ENCODE assay signal across 25 mouse cellular contexts in genomic region chr6:5365845-5366244, GRCm38 (mm10). TPM values are rescaled to one million over a fixed set of nuclear protein-coding genes. Genes with fewer than 3 reads are reported as not detected.
DNase-seq lines count a peak whose midpoint lies in the region; ATAC-seq and TF ChIP-seq lines count a peak whose summit lies in the region.
"Had no signal": no experiment of that assay in that cellular context is flagged by ENCODE, and none has a peak within 500 bp of the region (broad histone marks: within the 10 kb centered on the region; RNA-seq: fewer than 3 reads in every experiment).

No protein-coding gene starts in this region.

- H3K4me3 ChIP-seq in CH12.LX (replicated peaks in 1 of 3; ENCODE audit: low read depth in 2 of 3, low read length in 2 of 3, poor library complexity in 1 of 3) (no peak overlapping the region), MEL (ENCODE audit: control insufficient read depth in 1 of 2, insufficient read depth in 1 of 2, low read depth in 2 of 2, low read length in 2 of 2) (no peak overlapping the region)
- no peak overlapping the region for H3K4me3 ChIP-seq in bone marrow macrophage, adult 2 months (ENCODE audit: insufficient read depth, low read length)
- no peak overlapping the region for H3K4me3 ChIP-seq in midbrain, embryonic 16.5 days (ENCODE audit: low read depth, low read length)
- H3K4me3 ChIP-seq in lung, adult 2 months (replicated peaks; ENCODE audit: extremely low read depth, low read depth, low read length) = no peak overlapping the region
- H3K4me3 ChIP-seq: embryonic facial prominence, embryonic 13.5 days; embryonic facial prominence, embryonic 15.5 days; erythroblast, embryonic 14.5 days; forebrain, embryonic 10.5 days; forebrain, embryonic 12.5 days had no signal

- TF ChIP-seq POLR2A in CH12.LX (IDR thresholded peaks at IDR 0.05; ENCODE audit: low read depth, low read length) (no peak), MEL (IDR thresholded peaks at IDR 0.05; ENCODE audit: control insufficient read depth in 1 of 2, insufficient read depth in 1 of 2, low read depth in 1 of 2, low read length in 2 of 2, poor library complexity in 1 of 2) (no peak)
- no peak for TF ChIP-seq POLR2A in bone marrow macrophage, adult 2 months (IDR thresholded peaks at IDR 0.05; ENCODE audit: borderline replicate concordance, low read depth, low read length)
- TF ChIP-seq POLR2A in lung, adult 2 months (IDR thresholded peaks at IDR 0.05; ENCODE audit: borderline replicate concordance, extremely low read depth, low read depth, low read length) = no peak

- no peak for ATAC-seq in midbrain, embryonic 16.5 days
- ATAC-seq: activated CD4-positive, CD25-positive, alpha-beta regulatory T cell, adult 4 months; forebrain, embryonic 14.5 days; forebrain, embryonic 16.5 days; Patski had no signal

- H3K9ac ChIP-seq in CH12.LX (ENCODE audit: insufficient read depth, low read depth) (no peak overlapping the region), MEL (ENCODE audit: control insufficient read depth, low read depth, low read length, poor library complexity, severe bottlenecking) (no peak overlapping the region)
- H3K9ac ChIP-seq in midbrain, embryonic 16.5 days (ENCODE audit: low read depth, low read length) = no peak overlapping the region
- H3K9ac ChIP-seq: embryonic facial prominence, embryonic 13.5 days; embryonic facial prominence, embryonic 15.5 days; forebrain, embryonic 12.5 days had no signal

- DNase-seq in CH12.LX (ENCODE audit: extremely low read depth) (no peak), MEL (ENCODE audit: low read depth, low spot score) (peak; percentile 72)
- no peak for DNase-seq in cerebellum, postnatal 36 days
- no peak for DNase-seq in lung, adult 2 months
- DNase-seq: adrenal gland, adult 8-10 months; adrenal gland, postnatal 14 days; adrenal gland, postnatal 36 days; cerebellum, adult 11 months; cerebellum, adult 18-20 months; cerebellum, adult 8-10 months; cerebellum, adult 9-11 months; cerebellum, postnatal 14 days; embryo, embryonic 11 days had no signal

- TF ChIP-seq EP300 in CH12.LX (IDR thresholded peaks at IDR 0.05; ENCODE audit: low read length) (no peak), MEL (IDR thresholded peaks at IDR 0.05; ENCODE audit: low read depth in 1 of 2, low read length in 2 of 2) (peak; percentile 39 to 68; a peak in 3 of 4 replicates)

- H3K36me3 ChIP-seq in CH12.LX (replicated peaks in 1 of 2; ENCODE audit: control insufficient read depth in 1 of 2, insufficient read depth in 1 of 2, low read length in 1 of 2) = no peaks in the 10 kb centered on the region
- peaks cover 0 to 6% of the 10 kb centered on the region in 2 experiments; a peak in 2 of 4 replicates for H3K36me3 ChIP-seq in MEL (ENCODE audit: control insufficient read depth in 1 of 2, insufficient read depth in 2 of 2, low read length in 2 of 2)
- H3K36me3 ChIP-seq in midbrain, embryonic 16.5 days (ENCODE audit: control insufficient read depth, insufficient read depth, low read length) = no peaks in the 10 kb centered on the region
- H3K36me3 ChIP-seq: embryonic facial prominence, embryonic 13.5 days; embryonic facial prominence, embryonic 15.5 days; forebrain, embryonic 10.5 days; forebrain, embryonic 12.5 days; G1E had no signal

- dilution Hi-C loops in CH12.LX (cut with MboI; ENCODE audit: extremely low pct_ligation_motif_present, extremely low pct_unique_long_range_greater_than_20kb, low sequenced_read_pairs) = no loop called here

- H3K79me2 ChIP-seq in CH12.LX (replicated peaks; ENCODE audit: control insufficient read depth, extremely low read depth, insufficient read depth, poor library complexity, severe bottlenecking) (0 out of 2 replicates have a peak, but pooled peaks cover 1% of the 10 kb centered on the region), MEL (ENCODE audit: control insufficient read depth, insufficient read depth, low read length, poor library complexity) (no peaks in the 10 kb centered on the region)

- WGBS in midbrain, embryonic 16.5 days = 90% methylated on average over 5 of the region's 5 CpGs
- WGBS in lung, adult 2 months = 78% methylated on average over 5 of the region's 5 CpGs

- in situ Hi-C loops in CH12.LX (cut with MboI; ENCODE audit: low pct_ligation_motif_present, low pct_unique_long_range_greater_than_20kb, low sequenced_read_pairs) = no loop called here

- no peak overlapping the region for H3K4me2 ChIP-seq in CH12.LX (ENCODE audit: insufficient read depth, low read depth, poor library complexity, severe bottlenecking)
- no peak overlapping the region for H3K4me2 ChIP-seq in midbrain, embryonic 16.5 days (ENCODE audit: low read length)
- H3K4me2 ChIP-seq: embryonic facial prominence, embryonic 13.5 days; embryonic facial prominence, embryonic 15.5 days; forebrain, embryonic 12.5 days had no signal

- TF ChIP-seq RAD21 in CH12.LX (IDR thresholded peaks at IDR 0.05; ENCODE audit: low read depth, low read length) = no peak
- TF ChIP-seq RAD21 in MEL (IDR thresholded peaks at IDR 0.05; ENCODE audit: low read depth, low read length) = no peak

- H3K4me1 ChIP-seq in CH12.LX (ENCODE audit: control insufficient read depth in 1 of 2, insufficient read depth in 2 of 2) = peaks cover 0 to 2% of the 10 kb centered on the region in 2 experiments; a peak in 2 of 4 replicates
- peaks cover 8 to 10% of the 10 kb centered on the region in 2 experiments for H3K4me1 ChIP-seq in MEL (ENCODE audit: control insufficient read depth in 1 of 2, insufficient read depth in 2 of 2, low read length in 2 of 2)
- H3K4me1 ChIP-seq in bone marrow macrophage, adult 2 months (ENCODE audit: control insufficient read depth, insufficient read depth, low read length) = peaks cover 38% of the 10 kb centered on the region
- no peaks in the 10 kb centered on the region for H3K4me1 ChIP-seq in midbrain, embryonic 16.5 days (ENCODE audit: control insufficient read depth, insufficient read depth, low read length)
- H3K4me1 ChIP-seq in lung, adult 2 months (ENCODE audit: control insufficient read depth, insufficient read depth, low read length) = no peaks in the 10 kb centered on the region
- H3K4me1 ChIP-seq: embryonic facial prominence, embryonic 13.5 days; embryonic facial prominence, embryonic 15.5 days; forebrain, embryonic 12.5 days had no signal

- no peaks in the 10 kb centered on the region for H3K9me3 ChIP-seq in CH12.LX (replicated peaks; ENCODE audit: low read length)
- no peaks in the 10 kb centered on the region for H3K9me3 ChIP-seq in MEL (replicated peaks; ENCODE audit: insufficient read depth, low read length)
- no peaks in the 10 kb centered on the region for H3K9me3 ChIP-seq in midbrain, embryonic 16.5 days (replicated peaks; ENCODE audit: control insufficient read depth, low read length, poor library complexity, severe bottlenecking)
- H3K9me3 ChIP-seq: embryonic facial prominence, embryonic 13.5 days; embryonic facial prominence, embryonic 15.5 days; forebrain, embryonic 10.5 days; forebrain, embryonic 12.5 days; G1E had no signal

- H3K27me3 ChIP-seq in CH12.LX (replicated peaks) (no peaks in the 10 kb centered on the region), MEL (ENCODE audit: control insufficient read depth in 1 of 2, insufficient read depth in 2 of 2, low read length in 2 of 2) (no peaks in the 10 kb centered on the region)
- H3K27me3 ChIP-seq in midbrain, embryonic 16.5 days (ENCODE audit: control insufficient read depth, insufficient read depth, low read depth, low read length) = no peaks in the 10 kb centered on the region
- H3K27me3 ChIP-seq: embryonic facial prominence, embryonic 13.5 days; embryonic facial prominence, embryonic 15.5 days; forebrain, embryonic 12.5 days; Patski had no signal

- no peak overlapping the region for H3K27ac ChIP-seq in CH12.LX (ENCODE audit: insufficient read depth, low read depth)
- no peak overlapping the region for H3K27ac ChIP-seq in MEL (ENCODE audit: control insufficient read depth, low read depth, low read length)
- peak overlapping the region; percentile 62 for H3K27ac ChIP-seq in bone marrow macrophage, adult 2 months (ENCODE audit: insufficient read depth, low read depth, low read length)
- H3K27ac ChIP-seq in midbrain, embryonic 16.5 days (ENCODE audit: low read length) = no peak overlapping the region
- H3K27ac ChIP-seq: embryonic facial prominence, embryonic 13.5 days; embryonic facial prominence, embryonic 15.5 days; forebrain, embryonic 10.5 days; forebrain, embryonic 12.5 days had no signal

- TF ChIP-seq CTCF in CH12.LX (conservative IDR thresholded peaks at IDR 0.05 in 1 of 2, IDR thresholded peaks at IDR 0.05 in 1 of 2; ENCODE audit: low read depth in 2 of 2, low read length in 2 of 2) (no peak), MEL (IDR thresholded peaks at IDR 0.05 in 2 of 3, conservative IDR thresholded peaks at IDR 0.05 in 1 of 3; ENCODE audit: control insufficient read depth in 1 of 3, insufficient read depth in 1 of 3, low read depth in 2 of 3, low read length in 3 of 3, poor library complexity in 1 of 3, severe bottlenecking in 1 of 3) (no peak)
- no peak for TF ChIP-seq CTCF in bone marrow macrophage, adult 2 months (IDR thresholded peaks at IDR 0.05; ENCODE audit: low read depth, low read length)
- no peak for TF ChIP-seq CTCF in lung, adult 2 months (IDR thresholded peaks at IDR 0.05; ENCODE audit: insufficient read depth, low read length)

TF ChIP-seq in CH12.LX, 34 proteins besides CTCF, POLR2A, EP300 and RAD21:
- TF ChIP-seq JUN (IDR thresholded peaks at IDR 0.05; ENCODE audit: insufficient read depth, low read depth, low read length) (no peak), TBP (conservative IDR thresholded peaks at IDR 0.05; ENCODE audit: low read depth, low read length) (peak; percentile 86)

TF ChIP-seq in MEL, 35 proteins besides CTCF, POLR2A, EP300 and RAD21 (continues in another document):
- TF ChIP-seq ZC3H11A (IDR thresholded peaks at IDR 0.05; ENCODE audit: low read depth, low read length) (no peak), USF2 (IDR thresholded peaks at IDR 0.05; ENCODE audit: borderline replicate concordance in 1 of 2, insufficient read depth in 1 of 2, low read depth in 1 of 2, low read length in 2 of 2) (no peak), KAT2A (conservative IDR thresholded peaks at IDR 0.05; ENCODE audit: low read depth, low read length) (no peak), GABPA (IDR thresholded peaks at IDR 0.05; ENCODE audit: low read depth, low read length) (no peak), ZNF384 (IDR thresholded peaks at IDR 0.05; ENCODE audit: low read depth, low read length) (no peak), MYB (IDR thresholded peaks at IDR 0.05; ENCODE audit: low read depth, low read length) (no peak), SMC3 (IDR thresholded peaks at IDR 0.05; ENCODE audit: low read depth, low read length) (no peak)

RNA-seq across cellular contexts. Expression of gene Asb4, which starts 17.3 kb away (rescaled TPM):
- total RNA-seq in CH12.LX (2012; rRNA removed) (0.04 TPM in 2 replicates), CH12.LX (2014; rRNA removed) (0.07 and 0.11 TPM in 2 replicates), MEL (2012; rRNA removed) (not detected in 2 replicates)
- polyA plus RNA-seq in CH12.LX (2012; ENCODE audit: insufficient read length, low read depth) (0.07 TPM in 1 of 2 replicates, not detected in the other), MEL (2012; ENCODE audit: insufficient read depth in 1 of 2, insufficient read length in 2 of 2, low read depth in 1 of 2, low replicate concordance in 2 of 2, missing spikeins in 1 of 2) (not detected)
- 1.1 and 1.4 TPM in 2 replicates for polyA plus RNA-seq in bone marrow macrophage, adult 2 months (2012; ENCODE audit: insufficient read depth, insufficient read length, missing spikeins)
- polyA plus RNA-seq in midbrain, embryonic 16.5 days (2015; fragmentation: Nextera tagmentation; extraction: Ambion mirVana) = 17.9 and 20.6 TPM in 2 replicates
- 0.26 and 0.89 TPM in 2 replicates for polyA plus RNA-seq in lung, adult 2 months (2012; rRNA removed)
- total RNA-seq: G1E had no signal
- polyA plus RNA-seq: activated CD4-positive, CD25-positive, alpha-beta regulatory T cell, adult 4 months; erythroblast, embryonic 14.5 days; Patski had no signal

Comparison
In these comparisons a context has a peak if more than half of its experiments do, and no peak if none do; other contexts are left out.
1. Of the 35 proteins assayed by ChIP-seq in both MEL and CH12.LX: peak only in MEL: EP300, ETS1, MYC, RCOR1 and UBTF; only in CH12.LX: none; in both: TBP; in neither: 29.